Mouse (Mus musculus) layer of hippocampus, adult 9-10 months (tissue): ENCODE results near the gene Lfng.

Source experiments
- DNase-seq: peaks from one replicate; pipeline ENCODE4 v3.0.0; 2022; ENCODE audit warnings: low spot score

Gene Lfng

DNA sequence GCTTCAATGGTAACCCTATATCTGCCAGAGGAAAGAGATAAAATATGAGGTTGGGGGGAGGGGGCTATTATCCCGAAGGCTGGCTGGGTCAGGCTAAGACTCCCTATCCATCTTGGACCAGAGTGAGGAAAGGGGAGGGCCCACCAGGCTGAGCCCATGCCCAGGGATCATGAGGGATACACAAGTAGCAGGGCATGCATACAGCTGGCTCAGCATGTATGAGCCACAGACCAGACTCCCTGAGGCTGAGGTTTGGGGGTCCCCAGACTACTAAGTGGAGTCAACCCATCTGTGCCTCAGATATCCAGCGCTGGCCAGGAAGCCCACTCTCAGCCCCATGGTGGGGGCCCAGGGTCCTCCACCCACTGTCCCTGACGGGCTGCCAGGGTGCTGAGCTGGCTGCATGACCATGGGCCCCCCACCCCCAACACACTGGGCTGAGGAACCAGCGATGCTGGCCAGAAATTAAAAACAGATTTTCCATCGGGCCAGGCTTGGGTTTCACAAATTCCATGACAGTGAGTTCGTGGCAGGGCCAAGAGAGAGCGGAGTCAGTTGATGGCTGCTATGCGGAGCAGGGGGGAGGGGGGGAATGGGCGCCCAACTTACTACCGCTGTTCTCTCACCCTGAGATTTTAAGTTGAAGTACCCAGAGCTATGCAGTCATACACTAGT is 34.3 kb downstream of the Lfng start:
- no peak for DNase-seq

DNA sequence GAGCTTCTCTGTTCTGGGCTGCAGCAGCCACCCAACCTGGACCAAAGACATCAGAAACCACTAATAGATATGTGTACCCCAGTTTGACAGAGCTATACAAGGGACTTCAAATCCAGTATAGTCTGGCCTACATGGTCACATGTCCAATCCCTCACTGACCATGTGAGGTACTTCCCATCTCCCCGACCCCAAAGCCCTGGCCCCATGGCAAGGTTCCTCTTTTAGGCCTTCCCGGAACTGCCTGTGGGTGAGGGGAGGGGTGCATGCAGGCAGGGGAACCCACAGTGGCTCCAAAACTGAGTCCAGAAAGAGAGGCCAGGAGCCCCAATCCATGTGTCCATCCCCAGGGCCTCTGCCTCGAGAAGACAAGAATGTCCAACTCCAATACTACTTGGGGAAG is 35.0 kb downstream of the Lfng start:
- no peak for DNase-seq

GRCm38 (mm10) chr5:140644263-140644662 is 37.1 kb downstream of the Lfng start:
- DNase-seq = no peak

DNA sequence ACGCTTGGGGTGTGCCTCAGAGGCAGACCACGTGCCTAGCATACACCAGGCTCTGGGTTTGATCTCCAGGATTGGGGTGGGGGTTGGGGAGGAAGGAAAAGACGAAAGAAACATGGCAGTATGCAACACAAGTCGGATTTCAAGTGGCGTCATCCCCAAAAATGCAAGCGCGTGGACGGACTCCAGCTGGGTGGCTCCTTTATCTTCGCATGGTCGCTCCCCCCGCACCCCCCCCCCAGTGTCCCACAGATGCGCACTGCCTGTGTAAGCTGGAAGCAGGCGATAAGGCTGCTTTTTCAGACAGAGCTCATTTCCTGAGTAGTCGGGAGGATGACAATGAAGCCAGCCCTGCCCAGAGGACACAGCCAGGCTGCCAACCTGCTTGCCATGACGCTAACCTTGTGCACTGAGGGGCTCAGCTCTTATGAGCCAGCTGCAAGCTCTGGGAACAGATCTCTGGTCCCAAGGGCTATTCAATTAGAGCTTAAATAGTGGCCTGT is 37.6 kb downstream of the Lfng start:
- DNase-seq = no peak

GRCm38 (mm10) chr5:140645454-140645853 is 38.3 kb downstream of the Lfng start:
- no peak for DNase-seq

GRCm38 (mm10) chr5:140646171-140646570 is 39.1 kb downstream of the Lfng start:
- no peak for DNase-seq

GRCm38 (mm10) chr5:140647031-140647760 is 40.1 kb downstream of the Lfng start:
- no peak for DNase-seq

DNA sequence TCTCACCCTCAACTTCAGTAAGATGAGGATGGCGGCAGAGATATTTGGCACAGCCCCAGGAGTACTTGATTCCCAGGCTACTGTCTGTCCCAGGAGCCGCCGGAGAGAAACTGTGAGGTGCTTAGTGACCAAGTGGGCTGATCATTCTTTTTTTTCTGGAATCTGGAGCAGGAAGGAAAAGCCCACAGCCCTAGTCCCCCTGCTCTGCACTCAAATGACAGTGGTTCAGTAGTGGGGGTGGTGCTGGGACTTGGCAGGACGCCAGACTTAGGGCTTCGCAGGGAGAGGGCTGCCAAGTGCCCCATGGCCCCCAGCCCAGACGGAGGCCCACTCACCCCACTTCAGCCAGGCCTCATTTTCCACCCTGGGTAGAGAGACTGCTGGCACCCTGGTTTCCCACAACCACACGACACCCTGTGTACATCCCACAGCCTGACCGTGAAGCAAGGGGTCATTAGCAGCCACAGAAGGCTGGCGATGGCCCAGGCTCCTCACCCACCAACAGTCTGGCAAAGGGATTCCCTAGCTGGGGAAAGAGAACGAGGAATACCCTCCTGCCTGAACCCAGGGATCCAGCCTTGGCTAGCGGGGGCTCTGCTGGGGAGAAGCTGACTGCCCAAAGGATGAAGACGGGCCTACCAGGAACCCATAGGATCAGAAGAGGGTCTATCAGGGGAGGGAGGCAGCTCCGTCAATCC is 40.9 kb downstream of the Lfng start:
- no peak for DNase-seq

- DNase-seq = no peak
These were observed 41.5 kb downstream of the Lfng start, which contains the start of gene Ttyh3 for GRCm38 (mm10) chr5:140648519-140649100. Gene Ttyh3, minus strand, starts transcription at chr5:140649031.

- peak; percentile 88 for DNase-seq
These were observed 42.1 kb downstream of the Lfng start for GRCm38 (mm10) chr5:140649101-140649667.

DNA sequence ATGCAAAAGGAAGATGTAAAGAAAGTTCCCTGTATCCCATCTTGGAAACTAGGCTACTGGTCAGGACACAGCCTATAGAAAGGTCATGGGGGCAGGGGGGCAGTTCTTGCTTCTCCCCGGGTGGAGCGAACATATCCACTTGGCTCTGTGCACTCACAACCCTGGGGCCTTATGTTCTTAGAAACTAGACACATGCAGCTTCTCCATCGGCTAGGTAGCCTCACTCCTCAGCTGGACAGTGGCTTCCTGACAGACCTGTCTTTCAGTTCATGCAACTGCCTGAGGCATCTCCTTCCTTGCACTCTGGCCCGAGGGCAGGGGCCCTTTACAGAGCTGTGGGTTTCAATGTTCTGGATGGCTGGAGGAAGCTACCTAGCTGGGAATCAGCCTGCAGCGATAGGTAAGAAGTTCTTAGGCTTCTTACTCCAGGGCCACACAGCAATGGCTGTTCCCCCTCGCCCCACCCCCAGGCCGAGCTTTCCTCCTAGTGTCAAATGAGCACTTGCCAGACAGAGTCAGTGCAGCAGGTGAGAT is 42.8 kb downstream of the Lfng start:
- no peak for DNase-seq

DNA sequence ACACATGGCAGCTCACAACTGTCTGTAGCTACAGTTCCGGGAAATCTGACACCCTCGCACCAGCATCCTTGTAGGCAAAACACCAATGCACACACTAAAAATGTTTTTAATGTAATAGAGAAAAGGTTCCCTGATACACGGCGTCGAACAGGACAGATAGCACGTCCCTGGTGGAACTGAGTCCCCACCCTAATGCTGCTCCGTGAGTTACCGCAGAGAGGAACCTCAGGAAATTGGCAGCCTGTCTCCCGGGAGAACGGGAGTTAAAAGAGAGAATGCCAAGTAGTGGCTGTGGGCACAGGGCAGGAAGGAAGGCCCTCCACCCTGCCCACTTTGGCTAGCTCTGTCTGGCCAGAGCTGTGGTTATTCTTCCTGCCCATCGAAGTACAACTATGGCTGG is 44.1 kb downstream of the Lfng start:
- no peak for DNase-seq

DNA sequence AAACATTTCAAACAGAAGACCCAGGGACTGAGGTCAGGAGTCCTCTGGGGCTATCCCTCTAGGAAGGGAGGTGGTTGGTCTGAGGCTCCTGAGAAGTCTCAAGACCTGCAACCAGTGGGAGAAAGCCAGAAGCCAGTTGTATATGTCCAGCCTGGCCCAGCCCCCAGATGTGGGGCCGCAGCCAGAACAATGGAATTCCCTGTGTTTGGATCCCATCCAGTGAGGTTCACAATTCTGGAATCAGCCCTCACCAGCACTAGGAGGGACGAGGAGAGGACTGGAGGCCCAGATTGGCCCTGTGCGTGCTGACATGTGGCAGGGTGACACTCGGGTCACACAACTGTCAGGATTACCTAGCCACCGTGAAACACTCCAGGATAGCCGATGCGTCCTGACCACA is 45.5 kb downstream of the Lfng start:
- no peak for DNase-seq

- no peak for DNase-seq
These were observed 47.2 kb downstream of the Lfng start for GRCm38 (mm10) chr5:140654096-140654845.

DNA sequence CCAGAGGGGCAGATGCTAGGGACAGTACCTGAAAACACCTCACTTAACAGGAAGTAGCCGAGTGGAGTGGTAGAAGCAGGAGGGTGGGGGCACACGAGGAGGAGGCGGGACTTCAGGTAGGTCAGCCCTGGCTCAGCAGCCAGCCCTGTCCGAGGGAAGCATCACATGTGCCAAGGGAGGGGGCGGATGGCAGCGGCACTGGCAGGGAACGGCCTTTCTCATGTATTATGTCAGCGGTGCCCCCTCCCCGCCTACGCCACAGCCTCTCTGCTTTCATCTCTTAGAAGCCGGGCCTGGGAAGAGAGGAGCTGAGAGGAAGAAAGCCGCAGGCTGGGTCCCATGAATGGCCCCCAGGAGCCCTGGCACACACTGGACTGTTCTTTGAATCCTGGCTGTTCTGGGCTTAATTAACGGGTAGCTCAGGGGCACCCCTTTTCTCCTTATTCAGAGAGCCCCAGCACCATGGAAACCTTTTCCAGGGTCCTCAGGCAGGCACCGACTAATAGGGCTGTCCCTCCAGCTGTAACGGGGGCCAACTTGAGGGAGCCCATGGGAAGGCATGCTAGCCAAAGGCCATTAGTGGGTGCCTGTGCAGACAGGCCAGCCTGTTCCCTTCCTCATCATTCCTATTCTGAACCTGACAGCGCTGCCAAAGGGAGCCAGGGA is 52.6 kb downstream of the Lfng start:
- DNase-seq = no peak

GRCm38 (mm10) chr5:140660398-140660797 is 53.3 kb downstream of the Lfng start:
- no peak for DNase-seq

- no peak for DNase-seq
These were observed 54.3 kb downstream of the Lfng start for GRCm38 (mm10) chr5:140661427-140661826.

GRCm38 (mm10) chr5:140661875-140662643 is 54.9 kb downstream of the Lfng start:
- DNase-seq = no peak

DNA sequence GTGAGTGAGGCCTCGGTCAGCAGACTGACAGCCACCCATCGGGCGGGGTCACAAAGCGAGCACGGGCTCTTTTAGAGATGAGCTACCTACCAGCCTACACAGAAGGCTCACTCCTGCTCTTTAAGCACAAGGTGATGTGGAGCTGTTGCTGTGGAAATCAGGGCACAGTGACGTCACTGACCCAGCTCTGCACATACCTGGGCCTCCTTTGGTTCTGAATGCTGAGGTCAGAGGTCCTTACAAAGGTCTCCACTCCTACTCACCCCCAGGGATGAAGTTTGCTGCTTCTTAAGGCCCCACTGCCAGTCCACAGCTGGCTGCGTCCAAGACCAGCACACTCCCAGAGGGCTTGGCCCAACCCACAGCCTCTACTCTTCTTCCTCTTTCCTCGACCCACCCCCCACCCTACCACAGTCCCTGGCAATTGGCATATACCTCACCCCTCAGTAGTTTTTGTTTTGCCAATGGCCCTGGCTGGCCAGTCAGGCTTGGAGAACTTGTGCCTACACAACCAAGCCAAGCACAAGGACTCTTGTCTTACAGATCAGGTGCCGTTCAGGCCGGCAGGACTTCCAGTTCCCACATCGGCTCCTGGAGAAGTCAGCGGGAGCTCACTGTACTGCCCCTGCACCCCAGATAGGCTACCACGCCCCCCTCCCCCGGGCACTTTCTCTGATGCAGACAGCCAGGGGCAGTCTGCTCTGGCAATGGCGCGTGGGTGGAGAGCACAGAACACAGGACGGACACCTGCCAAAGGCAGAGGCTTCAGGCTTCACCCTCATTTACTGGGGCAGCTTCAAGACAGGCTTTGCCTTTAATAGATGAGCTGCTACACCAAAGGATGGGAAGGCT is 55.8 kb downstream of the Lfng start:
- no peak for DNase-seq
